Mouse (Mus musculus) spleen, postnatal 0 days (tissue): ENCODE measurements around the gene Acsm1. TPM values are rescaled to one million over a fixed set of nuclear protein-coding genes. Genes with fewer than 3 reads are reported as not detected.

Source experiments
- polyA plus RNA-seq: library from polyadenylated mRNA; unstranded; fragments of >200 nt; fragmentation: Nextera tagmentation; extraction: Ambion mirVana; gene quantifications from 2 replicates; pipeline ENCODE4 v1.2.1, GENCODE M21; 2015

Gene Acsm1
- not detected in 2 replicates for polyA plus RNA-seq

DNA sequence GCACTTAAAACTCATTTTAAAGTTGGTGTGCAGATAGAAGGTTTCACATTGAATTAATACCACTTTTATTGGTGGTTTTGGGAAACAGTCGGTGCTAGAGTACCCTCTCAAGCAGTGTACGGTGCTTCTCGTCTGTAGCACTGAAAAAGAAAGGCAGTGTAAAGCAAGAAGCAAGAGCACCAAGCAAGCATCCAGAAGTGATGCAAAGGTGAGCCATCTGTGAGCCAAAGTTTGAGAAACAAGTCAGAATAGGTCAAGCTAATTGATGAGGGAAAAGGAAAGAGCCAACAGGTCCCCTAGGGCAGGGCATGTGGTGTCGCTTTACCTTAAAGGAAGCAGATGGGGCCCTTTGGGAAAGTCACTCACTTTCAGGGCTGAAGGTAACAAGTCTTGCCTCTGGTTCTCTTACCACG lies at the start of gene Acsm1:
Gene Acsm1 (plus strand): TSS at position 363 of the 413 bp plus-strand sequence.

GRCm38 (mm10) chr7:119689726-119690125 lies 82.9 kb downstream of the Acsm1 start, which contains the start of gene Acsm4:
Gene Acsm4, plus strand, starts transcription at chr7:119690026.

Other genes starting within 250 kb of the Acsm1 start
- gene Gp2, start 147.7 kb upstream of the Acsm1 start, polyA plus RNA-seq, result 0.85 and 1.5 TPM in 2 replicates
- not detected in 2 replicates for gene Umod, start 127.7 kb upstream of the Acsm1 start, polyA plus RNA-seq
- not detected in 2 replicates for gene Acsm5, start 87.6 kb upstream of the Acsm1 start, polyA plus RNA-seq
- gene Pdilt, start 83.5 kb upstream of the Acsm1 start, polyA plus RNA-seq, result not detected in 2 replicates
- not detected in 2 replicates for gene Acsm2, start 52.7 kb upstream of the Acsm1 start, polyA plus RNA-seq
- gene Acsm4, start 83.0 kb downstream of the Acsm1 start, polyA plus RNA-seq, result not detected in 2 replicates
- 33.0 and 34.7 TPM in 2 replicates for gene Thumpd1, start 113.8 kb downstream of the Acsm1 start, polyA plus RNA-seq
- gene Acsm3, start 153.9 kb downstream of the Acsm1 start, polyA plus RNA-seq, result 0.13 and 0.39 TPM in 2 replicates
- 10.0 and 13.5 TPM in 2 replicates for gene Rexo5, start 187.0 kb downstream of the Acsm1 start, polyA plus RNA-seq
- 12.2 and 12.6 TPM in 2 replicates for gene Eri2, start 187.0 kb downstream of the Acsm1 start, polyA plus RNA-seq